Mouse (Mus musculus): Measurements from ENCODE around the gene Tfip11.

Tfip11 gene

DNA sequence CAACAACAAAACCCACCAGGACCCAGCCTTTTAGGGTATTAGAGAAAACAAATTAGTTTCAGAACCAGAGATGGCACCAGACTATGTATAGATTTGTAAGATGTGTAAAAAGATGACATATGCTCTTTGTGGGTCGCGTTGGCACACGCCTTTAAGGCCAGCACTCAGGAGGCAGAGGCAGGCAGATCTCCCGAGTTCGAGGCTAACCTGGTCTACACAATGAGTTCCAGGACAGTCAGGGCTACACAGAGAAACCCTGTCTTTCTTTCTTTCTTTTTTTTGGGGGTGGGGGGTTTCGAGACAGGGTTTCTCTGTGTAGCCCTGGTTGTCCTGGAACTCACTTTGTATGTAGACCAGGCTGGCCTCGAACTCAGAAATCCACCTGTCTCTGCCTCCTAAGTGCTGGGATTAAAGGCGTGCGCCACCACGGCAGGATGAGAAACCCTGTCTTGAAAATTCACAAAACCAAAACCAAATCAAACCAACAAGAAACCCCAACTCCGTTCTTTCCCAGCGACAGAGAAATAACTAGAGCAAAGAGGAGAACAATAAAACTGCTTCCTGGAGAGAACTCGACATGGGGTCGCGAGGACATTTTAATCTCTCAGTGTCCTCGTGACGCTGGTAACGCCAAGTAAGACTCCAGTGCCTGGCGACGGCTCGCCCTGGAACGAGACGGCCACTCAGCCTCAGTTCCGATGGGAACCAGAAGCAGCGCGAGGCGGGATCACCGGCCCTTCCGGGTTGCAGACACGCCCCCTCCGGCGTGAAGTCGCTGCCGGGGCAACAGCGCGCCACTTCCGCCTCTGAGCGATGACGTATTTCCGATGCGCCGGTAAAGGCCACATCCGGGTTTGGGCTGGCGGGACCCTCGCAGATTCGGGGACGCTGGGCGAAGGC, at the start of gene Tfip11:
Gene Tfip11 (plus strand): TSS at position 813 of the 900 bp plus-strand sequence.
- peak; percentile 30 for DNase-seq (ENCODE audit: extremely low read depth, low read depth, low spot score)

DNA sequence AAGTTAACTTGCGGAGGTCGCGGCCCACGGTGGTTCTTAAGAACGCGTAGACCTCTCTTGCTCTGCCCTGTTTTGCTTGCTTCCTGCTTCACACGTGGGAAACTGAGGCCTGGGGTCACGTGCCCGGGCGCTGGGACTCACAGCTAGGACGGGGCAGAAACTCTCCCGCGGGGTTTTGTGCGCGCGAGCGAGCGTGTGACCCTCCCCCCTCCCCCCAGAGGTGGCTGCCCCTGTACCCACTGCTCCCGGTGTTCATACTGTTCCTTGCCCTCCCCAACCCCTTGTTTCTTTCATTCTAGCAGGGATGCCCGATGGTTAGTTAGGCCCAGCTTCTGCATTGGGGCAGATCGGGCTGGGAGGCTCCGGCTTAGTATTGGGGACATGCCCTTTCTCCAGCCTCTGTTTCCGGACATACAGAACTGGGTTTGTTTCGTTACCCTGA, 49.2 kb upstream of the Tfip11 start:
- DNase-seq (ENCODE audit: extremely low read depth, low read depth, low spot score) = no peak

DNA sequence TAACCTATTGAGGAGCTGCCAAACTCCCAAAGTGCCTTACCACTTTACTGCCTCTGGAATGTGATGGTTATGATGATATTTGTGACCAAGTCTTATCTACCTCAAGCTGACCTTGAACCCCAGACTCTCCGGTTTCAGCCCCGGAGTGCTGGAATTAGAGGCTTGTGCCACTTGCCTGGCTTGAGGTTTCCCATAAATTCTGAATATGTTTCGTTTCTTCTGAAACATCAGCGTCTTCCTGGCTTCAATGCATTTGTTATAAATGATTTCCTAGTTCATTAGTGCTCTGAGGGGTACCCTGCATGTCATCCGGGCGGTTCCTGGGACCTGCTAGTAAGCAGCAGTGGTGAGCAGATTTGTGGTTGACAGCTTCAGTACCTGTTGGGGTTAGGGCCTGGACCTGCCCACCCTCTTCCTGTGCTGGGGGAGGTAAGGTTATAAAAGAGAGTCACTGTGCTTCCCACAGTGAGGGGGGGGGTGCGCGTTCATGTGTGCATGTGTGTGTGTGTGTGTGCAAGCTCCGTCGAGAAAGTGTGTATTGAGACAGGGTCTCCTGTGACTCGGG, 48.2 kb upstream of the Tfip11 start:
- no peak for DNase-seq (ENCODE audit: extremely low read depth, low read depth, low spot score)

DNA sequence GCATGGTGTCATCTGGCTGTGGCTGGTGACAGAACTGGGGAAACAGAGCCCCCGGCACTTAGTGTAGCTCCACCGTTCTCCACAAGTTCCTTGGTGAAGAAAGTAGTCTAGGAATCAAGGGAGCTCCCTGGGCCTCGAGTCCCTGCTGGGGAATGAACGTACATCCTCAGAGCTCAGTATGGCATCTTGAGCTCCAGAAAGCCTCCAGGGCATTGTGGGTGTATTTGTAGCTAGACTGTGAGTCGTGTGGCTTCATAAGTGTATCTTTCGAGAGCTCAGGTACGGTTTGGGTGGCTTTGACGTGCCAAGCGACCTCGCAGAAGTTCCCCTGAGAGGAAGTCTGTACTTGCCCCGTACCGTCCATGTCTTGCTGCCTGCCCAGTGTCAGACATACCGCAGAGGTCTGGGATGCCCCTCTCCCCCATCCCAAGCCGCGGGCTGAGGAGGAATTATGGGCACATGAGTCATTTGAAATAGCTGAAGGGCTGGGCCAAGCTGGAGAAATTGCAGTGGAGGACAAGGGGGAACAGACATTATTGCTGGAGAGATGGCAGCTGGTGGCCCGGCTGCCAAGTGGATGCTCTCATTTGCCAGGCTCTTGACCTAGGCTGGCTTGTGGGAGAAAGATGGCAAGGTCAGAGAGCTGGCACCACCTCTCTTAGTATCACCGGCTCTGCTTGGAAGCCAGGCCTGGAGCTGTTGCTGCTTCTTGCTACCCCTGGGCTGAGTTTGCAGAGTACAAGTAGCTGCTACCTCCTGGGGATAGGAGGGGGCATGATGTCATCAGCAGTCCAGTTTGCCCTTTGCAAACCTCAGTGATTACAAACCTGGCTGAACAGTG, 46.8 kb upstream of the Tfip11 start:
- no peak for DNase-seq (ENCODE audit: extremely low read depth, low read depth, low spot score)

DNA sequence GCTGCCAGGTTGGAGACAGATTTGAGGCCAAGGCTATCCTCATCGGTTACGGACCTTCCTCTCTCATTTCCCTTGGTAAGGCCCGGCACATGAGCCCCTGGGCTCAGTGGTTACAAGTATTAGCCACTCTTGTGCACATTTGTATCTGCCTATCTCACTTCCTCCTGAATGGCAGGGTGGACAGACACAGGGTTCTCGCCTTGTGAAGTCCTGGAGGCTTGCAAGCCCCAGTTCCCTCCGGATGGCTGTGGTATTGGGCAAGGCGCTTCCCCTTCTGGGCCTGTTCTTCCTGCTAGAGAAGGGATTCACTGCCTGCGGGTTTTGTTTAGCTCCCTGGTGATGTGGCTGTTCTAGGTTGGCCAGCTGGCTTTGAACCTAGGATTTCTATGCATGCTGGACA, 46.0 kb upstream of the Tfip11 start:
- no peak for DNase-seq (ENCODE audit: extremely low read depth, low read depth, low spot score)

DNA sequence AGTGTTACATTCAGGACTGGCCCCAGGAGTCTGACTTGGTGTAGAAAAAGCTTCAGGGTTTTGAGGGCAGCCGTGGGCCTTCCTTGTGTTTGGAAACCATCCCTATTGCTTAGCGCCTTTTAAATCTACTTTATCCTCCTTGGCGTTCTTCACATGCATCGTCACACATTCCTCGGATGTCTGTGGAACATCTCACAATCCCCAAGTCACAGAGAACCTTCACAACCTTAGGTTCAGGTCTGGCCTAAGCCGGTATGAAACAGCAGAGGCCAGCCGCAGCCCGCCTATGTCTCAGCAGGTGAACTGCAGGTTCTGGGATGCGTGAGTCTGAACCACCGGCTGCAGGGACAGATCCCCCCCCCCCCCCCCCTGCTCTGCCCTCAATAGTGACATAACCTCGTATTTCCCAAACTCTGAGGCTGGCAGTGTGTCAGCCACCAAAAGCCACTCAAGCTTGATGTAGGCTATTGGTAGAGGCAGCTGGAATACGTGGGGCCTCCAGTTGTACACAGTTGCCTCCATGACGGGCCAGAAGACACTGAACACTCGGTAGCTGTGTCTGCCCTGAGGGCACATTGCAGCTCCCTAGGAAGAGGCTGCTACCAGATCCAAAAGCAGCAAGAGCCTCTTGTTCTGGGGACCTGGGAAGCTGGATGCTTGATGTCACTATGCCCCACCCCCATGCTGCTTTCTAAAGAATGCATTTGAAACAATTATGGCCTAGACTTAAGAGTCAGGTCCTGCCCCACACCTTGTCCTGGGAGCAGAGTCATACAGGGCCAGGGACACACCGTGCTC, 45.1 kb upstream of the Tfip11 start:
- DNase-seq (ENCODE audit: extremely low read depth, low read depth, low spot score) = no peak

DNA sequence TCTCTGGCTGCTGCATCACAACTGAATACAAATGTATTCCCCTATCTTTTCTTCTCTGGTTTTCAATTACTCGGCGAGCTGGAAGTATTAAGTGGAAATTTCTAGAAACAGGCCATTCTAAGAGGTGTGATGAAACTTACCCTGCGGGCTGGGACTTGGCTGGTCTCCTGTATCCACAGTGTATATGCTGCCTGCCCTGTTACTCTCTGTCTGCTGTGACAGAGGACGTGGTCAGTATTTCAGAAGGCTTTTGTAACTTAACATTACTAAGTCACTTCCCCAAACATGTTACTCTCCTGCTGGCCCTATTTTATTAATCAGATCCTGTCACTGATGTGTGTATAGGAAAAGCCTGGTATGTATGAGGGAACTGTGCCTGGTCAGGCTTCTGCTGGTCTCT, 44.5 kb upstream of the Tfip11 start:
- no peak for DNase-seq (ENCODE audit: extremely low read depth, low read depth, low spot score)

DNA sequence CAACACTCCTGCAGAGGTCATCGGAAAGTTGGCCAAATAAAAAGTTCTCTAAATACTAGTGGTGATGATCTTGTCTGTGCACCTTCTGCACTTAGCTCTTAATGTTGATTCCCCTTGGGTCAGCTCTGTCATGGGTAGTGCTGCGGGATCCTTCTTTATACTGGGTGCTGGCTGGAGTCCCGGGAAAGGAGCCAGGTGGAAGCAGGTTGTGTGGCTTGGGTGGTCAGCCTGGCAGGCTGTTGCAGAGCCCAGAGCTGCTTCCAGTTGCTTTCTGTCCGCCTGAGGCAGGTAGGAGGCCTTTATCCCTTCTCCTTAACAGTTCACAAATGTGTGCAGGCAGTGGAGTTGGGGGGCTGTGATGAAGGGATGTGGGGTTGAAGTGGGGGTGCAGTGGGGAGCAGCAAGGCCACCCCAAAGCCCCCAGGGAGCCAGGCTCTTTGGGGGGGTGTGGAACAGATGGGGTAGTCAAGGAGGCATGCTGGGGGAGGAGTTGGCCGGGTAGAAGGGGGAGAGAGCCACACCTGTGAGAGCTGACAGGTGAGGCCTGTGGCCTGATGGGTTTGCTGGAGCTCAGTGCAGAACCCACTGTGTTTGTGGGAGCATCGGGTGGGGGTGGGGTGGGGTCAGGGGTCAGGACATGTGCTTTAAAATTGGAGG, 43.9 kb upstream of the Tfip11 start:
- no peak for DNase-seq (ENCODE audit: extremely low read depth, low read depth, low spot score)

DNA sequence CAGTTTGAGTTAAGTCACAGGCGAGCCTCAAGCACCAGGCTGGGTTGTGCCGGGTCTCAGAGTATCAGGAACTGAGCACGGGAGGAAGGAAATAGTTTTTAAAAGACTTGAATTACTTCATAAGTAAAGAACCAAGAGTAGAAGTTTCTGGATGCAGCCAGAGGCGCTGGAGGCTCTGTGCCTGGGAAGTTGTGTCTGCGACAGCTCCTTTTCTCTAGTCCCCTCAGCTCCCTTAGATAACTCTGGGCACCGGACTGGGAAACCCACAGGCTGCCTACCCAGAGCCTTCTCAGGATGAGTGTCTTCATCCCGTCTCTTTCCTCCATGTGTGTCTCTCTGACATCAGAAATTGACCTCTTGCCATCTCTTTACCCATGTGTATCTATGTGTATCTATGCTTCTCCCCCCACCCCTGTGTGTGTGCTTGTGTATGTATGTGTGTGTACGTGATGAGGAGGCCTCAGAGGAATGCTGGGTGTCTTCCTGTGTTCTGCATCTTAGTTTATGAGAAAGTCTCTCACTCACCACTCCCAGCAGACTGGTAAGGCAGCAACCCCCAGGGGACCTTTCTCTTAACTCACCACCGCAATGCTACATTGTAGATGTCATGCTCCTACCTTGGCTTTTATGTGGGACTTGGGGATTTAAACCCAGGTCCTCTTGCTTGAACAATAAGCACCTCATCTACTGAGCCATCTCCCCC, 43.2 kb upstream of the Tfip11 start:
- no peak for DNase-seq (ENCODE audit: extremely low read depth, low read depth, low spot score)

DNA sequence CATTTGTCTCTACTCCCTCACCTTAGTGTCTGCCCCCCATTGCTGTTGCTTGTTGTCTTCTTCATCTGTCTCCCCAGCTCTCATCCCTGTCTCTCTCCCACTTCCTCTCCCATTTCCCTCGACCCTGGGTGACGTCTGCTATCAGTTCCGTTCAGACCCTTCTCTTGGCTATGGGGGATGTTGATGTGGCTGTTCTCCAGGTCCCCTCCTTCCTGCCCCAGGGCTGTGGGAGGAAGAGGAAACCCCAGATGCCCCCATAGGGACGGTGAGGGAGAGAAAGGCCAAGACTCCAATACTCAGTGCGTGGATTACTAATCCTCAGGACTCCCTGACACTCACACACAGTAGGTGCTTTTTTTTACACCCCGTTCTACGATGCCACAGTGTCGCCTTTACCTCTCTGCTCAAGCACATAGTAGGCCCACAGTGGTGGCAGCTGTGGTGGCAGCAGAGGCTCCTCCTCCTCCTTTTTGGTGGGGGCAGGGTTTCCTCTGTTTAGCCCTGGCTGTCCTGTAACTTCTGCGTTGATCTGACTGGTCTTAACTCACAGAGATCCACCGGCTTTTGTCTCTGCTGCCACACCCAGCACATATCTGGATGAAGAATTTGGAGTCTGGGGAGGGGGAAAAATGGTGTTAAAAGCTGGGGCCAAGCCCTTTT, 42.5 kb upstream of the Tfip11 start:
- DNase-seq (ENCODE audit: extremely low read depth, low read depth, low spot score) = no peak

DNA sequence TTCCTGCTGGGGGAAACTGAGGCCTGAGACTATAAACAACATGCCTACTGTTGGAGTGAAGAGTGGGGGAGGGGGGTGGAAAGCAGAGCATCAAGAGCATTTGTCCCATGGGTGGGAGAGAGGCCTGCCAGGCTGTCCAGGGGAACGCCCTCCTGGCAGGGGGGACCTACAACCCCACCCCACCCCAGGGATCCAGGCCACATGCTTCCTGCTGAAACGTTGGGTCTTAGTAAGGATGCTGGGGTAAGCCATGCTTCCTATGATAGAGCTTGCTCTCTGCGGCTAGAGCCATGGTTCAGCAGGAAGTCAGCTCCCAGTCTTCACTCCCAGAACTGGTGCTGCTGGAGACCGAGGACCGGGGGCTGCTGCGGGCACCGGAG, 42.0 kb upstream of the Tfip11 start:
- DNase-seq (ENCODE audit: extremely low read depth, low read depth, low spot score) = no peak

DNA sequence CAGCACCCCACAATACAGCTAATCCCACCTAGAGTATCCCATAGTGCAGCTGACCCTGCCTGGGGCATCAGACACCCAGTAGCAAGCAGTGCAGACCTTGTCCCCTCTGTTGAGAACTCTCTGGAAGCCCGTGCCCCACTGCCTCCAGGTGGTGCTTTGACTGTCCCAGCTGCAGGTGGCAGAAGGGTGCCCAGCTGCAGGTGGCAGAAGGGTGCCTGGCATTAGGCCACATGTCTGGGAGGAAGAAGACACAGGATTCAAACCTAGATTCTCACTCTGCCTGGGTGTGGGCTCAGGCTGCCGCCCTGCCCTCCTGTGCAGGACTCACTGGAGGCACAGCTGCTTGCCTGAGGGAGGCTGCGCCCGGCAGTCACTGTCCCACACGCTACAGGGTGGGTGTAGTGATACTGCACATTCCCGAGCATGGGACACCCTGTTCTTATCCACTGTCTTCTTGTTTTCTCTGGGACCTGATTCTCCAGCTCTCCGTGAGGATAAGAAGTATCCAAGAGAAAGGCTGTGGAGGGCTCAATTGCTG, 40.5 kb upstream of the Tfip11 start:
- DNase-seq (ENCODE audit: extremely low read depth, low read depth, low spot score) = no peak

DNA sequence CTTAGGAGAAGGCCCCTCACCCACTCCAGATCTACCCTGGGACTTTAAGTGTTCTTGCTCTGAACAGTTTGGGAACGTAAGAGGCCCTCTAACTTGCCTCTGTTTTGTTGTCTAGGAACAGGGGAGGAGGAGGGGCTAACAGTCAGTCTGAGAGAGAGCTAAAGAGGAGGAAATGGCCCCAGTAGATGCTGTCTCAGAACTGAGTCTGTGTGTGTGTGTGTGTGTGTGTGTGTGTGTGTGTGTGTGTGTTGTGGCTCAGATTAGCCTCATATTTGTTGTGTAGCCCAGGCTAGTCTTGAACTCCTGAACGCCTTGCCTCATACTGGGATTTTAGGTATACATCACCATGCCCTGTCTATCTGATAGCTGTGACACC, 39.6 kb upstream of the Tfip11 start:
- no peak for DNase-seq (ENCODE audit: extremely low read depth, low read depth, low spot score)

DNA sequence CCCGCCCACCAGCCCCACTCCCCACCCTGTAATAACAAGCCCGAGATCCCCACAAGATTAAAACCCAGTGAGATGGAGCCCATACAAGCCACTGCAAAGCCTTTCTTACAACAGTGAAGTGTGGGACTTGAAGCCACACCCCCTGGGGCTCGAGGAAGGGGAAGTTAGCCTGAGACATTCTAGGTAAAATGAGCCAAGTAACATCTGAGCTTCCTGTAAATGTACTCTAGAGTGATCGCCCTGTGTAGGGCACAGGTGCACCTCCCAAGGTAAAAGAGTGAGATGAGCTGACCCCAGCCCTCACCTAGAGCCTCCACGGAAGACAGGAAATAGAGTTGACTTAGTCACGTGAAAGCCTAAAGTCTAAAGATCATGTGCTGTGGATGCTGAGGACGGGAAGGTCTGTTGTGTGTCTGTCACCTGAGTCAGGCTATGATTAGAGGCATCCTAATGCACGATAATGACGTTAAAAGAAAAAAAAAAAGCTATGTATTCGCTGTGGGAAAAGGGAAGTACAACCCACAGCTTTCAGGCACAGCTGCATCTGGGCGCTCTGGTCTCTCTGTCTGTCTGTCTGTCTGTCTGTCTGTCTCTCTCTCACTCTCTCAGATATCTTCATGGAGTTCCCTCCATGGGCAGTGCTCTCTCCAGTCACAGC, 39.0 kb upstream of the Tfip11 start:
- no peak for DNase-seq (ENCODE audit: extremely low read depth, low read depth, low spot score)

DNA sequence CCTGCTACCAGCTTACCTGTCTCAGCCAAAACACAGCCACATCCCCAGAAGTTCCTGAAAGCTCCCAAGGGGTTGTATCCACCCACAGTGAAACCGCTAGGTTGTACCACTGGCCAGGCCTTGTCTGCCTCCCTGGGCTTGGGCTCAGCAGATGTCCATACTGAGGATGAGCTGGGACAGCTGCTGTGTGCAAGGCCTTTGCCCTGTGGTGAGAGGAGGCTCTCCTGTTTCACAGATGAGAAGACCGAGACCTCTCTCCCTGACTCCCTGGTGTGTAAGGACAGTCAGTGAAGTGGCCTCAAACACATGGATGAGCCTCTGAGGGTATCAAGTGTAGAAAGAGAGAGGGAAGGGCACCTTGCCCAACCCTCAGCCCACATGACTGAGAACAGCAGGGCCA, 38.5 kb upstream of the Tfip11 start:
- no peak for DNase-seq (ENCODE audit: extremely low read depth, low read depth, low spot score)

DNA sequence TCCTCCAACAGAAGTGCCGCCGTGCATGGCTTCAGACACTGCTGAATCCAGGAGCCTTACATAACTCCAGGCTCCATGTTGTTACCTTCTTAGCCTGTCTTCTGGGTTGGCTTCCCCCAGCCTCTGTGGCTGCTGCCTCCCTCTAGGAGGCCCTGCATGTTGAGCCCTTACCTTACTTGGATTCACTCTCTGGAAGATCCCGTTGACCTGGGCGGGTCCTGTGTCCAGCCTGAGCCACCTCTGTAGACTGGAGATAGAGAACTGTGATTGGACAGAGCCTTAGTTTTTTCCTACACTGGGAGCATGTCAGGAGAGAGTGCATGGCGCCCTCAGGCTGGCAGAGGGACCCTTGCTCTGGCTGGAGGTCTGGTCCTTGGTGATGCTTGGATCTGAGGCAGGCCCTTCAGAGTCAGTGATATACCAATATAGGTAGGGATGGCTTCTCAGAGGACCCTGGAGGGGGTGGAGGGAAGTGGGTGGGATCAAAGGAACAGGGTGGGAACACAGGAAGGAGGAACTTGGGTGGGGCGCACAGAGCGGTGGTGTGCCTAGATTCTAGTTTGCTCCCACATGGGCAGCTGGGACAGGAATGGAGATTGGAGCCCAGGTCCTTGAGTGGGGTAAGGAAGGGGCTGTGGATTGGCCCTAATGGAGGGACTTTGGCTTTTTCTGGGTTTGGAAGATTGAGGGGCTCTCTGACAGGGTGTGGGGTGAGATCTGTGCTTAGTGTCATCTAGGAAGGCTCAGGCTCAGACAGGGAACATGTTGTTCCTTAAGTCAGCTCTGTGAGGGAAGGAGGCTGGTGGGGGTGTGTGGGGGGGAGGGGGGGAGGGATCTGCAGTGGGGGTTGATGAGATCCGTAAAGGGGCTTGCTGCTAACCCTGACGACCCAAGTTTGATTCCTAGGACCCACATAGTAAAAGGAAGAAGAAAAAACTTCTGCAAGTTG, 37.7 kb upstream of the Tfip11 start:
- no peak for DNase-seq (ENCODE audit: extremely low read depth, low read depth, low spot score)

DNA sequence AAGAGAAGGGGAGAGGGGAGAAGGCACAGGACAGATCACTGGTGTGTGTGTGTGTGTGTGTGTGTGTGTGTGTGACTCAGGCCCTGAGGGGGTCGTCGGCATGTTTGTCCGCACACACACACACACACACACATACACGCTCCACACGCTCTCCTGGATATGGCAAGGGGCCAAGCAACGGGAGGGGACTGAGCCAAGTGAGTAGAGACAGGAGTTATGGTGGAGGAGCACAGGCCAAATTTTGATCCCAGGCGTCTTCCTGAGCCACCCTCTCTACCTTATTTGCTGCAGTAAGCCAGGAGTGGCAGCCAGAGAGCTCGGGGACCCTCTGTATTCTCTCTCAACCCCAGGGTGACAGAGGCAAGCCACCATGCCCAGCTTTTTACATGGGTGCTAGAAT, 36.9 kb upstream of the Tfip11 start:
- no peak for DNase-seq (ENCODE audit: extremely low read depth, low read depth, low spot score)

Data from fat pad, adult 2 months (tissue).